Mouse (Mus musculus): ENCODE measurements at regions not wholly inside any gene's neighbourhood (a gene's known extent, or its start where the extent isn't known, plus 50 kb on each side); places are given as distances from the start of the nearest gene placed in this dataset.

DNA sequence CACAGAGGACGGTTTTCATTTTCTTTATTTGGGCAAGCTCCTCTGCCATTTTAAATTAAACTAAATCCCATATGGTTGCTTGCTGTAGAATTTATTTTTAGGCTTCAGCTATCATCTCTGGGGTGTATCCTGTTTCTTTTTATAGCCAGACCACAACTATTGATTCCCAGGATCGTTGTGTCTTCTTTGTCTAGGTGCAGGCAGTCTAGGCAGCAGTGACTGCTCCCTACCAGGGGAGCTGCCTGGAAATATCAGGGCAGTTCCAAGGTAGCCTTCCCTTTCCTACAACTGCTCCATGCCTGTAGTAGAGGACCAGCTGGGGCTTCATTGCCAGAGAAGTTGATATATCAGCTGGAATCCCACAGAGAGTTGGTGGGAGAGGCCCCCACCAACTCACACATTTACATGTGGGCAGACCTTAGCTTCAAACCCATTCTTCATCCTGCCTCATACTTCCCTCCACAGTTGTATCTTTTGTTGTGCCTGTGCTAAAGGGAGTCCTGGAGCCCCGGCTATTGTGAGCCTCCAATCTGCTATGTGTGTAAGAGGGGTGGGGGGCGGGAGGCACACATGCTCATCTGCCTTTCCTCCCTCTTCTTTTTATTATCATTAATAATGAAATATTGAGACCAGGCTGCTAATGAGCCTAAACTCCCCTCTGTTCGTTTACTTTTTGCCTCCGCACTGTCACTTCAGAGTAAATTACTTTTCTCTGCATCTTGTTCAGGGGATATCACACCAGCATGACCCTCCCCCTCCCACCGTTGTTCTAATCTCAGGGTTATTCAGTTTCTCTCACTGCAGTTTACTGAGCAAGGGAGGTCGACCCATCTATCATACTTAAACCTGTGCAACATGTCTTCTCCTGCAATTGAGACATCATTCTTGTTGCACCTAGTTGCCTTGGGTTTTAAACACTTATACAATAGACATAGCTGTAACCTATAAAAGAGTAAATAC lies 576.3 kb upstream of the Plxna2 start:
- peak; percentile 21 for DNase-seq (ENCODE audit: low spot score)

DNA sequence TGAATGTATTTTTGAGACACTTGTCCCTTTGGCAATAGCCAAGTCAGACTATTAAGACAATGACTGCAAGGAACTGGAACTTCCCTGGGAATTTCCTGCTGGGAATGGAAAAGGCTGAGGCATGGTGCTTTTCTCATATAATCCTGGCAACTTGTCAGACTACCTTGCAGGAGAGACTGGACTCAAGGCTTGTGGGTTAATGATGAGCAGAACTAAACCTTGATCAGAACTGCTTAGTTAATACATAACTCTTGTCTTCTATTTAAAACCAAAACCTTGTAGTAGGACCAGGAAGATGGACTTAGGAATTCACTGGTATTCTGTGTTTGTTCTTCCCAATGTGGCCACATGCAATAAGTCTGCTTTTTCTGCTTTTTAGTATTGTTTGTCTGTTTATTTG lies 579.3 kb upstream of the Plxna2 start:
- no peak for DNase-seq (ENCODE audit: low spot score)

DNA sequence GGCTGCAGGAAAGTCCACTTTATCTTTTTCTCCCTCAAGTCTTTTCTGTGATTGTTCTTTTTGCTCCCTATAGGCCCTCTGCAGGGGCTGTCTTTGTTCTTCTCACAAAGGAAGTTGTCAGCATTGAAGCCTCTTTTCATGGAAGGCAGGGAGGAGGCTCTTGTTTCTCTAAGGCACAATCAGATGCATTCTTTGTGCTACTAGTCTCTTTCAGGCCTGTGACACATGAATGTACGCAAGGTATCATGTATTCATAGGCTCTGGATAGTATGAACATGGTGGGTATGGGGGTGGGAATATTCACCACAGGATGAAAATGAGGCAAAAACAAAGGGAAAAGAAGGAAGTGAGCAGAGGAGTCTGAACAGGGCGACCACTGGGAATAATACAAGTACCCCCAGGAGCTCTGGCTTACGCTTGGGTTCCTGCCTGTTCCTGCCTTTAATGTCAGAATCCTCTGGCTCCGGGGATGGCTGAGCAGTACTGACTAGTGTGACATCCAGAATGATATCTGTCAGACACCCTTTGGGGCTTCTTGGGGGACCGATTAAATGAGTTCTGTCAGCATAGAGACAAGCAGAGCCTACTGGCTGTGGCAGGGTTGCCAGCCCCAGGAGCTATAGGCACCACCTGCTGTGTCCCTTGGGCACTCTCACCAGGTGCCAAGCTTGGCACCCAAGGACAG lies 583.7 kb upstream of the Plxna2 start:
- peak; percentile 62 for DNase-seq (ENCODE audit: low spot score)

DNA sequence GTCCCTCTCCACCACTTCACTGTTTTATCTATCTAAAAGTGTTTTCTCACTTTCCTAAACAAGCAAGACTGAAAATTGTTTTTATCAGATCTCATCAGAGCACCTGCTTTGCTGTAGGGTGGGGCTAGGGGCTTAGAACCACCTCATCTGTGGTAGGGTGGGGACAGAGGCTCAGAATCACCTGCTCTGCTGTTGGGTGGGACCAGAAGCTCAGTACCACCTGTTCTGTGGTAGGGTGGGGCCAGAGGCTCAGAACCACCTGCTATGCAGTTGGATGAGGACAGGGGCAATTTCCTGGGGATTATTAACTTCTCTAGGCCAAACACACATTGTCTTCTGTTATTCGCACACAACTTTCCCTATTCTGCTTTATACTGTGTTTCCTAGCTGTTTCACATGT lies 585.4 kb upstream of the Plxna2 start:
- DNase-seq (ENCODE audit: low spot score), result no peak

DNA sequence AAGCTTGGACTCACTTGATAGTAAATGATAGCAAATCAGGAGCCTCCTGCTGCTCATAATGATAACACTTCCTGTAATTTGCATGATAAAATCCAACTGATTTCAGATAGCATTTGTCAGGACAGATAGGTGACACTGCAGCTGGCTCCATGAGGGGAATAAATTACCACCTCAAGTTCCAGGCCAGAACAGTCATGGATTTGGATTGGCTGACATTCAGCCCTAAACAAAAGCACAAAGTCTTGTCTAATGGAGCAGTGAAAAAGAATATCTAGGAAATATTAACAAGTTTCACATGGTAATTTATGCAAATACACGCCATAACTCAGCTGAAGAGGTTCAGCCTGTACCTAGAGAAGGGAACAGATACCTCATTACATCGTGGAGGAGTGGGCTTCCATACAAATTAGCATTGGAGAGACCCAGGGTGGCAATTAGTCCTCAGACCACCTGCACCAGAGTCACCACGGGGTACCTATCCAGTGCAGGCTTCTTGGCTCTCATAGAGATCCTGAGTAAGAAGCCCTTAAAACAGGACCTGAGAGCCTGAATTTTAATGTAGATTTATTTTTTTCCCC lies 587.3 kb upstream of the Plxna2 start:
- DNase-seq (ENCODE audit: low spot score), result no peak

DNA sequence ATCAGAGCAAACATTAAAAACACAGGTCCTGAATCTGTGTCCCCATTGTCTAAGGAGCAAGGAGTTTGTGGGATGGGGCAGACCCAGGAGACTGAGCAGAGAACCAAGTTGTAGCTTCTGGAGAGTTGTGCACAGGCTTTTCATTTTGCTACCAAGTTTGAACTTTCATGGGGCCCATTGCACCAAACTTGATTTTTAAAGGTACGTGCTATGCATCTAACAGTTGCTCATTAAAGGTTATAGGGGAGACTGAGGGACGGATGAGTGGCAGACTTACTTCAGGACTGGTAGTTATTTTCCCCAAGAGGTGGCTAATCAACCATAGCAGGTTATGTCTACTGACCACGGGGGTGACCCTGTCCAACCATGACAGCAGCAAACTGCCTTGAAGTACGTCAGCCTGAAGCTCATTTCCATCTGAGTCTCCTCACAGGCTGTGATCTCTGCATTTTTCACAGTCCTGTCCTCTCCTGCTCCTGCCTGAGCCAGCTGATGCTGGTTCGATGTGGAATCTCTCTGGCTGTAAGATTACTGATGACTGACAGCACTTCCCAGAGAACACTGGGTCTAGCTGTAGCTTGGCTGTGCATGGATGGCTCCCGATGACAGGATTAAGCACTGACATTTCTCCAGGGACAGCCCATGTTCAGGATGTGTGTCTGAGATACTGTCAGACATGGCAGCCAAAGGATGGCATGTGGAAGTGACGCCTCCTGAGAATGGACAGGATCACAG lies 590.9 kb upstream of the Plxna2 start:
- DNase-seq (ENCODE audit: low spot score), result peak; percentile 5

DNA sequence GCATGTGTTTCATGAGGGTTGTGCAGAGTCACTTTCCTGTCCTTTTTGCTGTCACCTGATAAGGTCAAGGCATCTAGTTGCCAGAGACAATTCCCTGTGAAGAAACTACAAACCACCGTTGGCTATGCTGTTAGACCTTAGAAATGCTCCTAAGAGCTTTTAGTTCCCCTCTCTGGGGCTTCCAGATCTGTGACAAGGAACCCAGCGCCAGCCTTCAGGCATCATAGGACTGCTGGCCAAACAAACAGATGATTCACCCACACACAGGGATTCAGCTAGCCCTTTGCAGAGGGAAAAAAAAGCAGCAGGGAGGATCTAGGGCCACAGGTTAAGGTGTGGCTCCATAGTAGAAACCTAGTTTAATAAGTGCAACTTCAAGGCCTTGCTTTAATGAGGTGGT lies 591.8 kb upstream of the Plxna2 start:
- DNase-seq (ENCODE audit: low spot score), result no peak

DNA sequence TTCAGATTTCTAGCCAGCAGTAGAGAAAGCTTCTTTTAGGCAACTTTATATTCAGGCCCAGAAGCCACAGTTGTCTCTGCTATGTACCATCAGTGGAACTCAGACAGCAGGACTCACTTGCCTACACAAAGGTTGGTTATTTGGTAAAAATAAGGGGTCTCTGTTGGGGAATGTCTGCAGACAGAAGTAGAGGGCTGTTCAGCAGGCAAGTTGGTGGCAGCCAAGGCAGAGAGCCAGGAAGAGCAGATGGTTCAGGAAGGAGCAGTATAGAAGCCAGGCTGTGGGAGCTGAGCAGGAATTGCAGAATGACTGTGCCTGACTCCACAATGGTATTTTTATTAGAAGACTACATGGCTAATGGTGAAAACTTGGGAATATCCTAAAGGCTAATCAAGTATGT lies 598.7 kb upstream of the Plxna2 start:
- no peak for DNase-seq (ENCODE audit: low spot score)

DNA sequence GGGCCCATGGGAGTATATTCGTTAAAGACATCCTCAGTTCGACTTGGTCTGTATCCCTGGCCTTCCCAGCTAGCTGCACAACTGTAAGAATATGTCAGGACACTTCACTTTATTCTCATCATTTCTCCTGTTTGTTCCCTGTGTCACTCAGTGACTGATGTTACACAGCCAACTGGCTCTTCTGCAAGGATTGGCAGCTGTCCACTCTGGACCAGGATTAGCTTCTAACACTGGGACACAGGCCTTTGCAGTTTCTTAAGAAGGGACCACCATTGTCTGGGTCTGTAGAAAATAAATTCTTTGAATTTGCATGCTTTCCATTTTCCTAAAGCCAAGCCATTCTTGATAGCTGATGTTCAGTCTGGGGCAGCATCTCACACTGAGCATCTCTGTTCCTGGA lies 622.1 kb upstream of the Camk1g start:
- DNase-seq (ENCODE audit: low spot score), result no peak

DNA sequence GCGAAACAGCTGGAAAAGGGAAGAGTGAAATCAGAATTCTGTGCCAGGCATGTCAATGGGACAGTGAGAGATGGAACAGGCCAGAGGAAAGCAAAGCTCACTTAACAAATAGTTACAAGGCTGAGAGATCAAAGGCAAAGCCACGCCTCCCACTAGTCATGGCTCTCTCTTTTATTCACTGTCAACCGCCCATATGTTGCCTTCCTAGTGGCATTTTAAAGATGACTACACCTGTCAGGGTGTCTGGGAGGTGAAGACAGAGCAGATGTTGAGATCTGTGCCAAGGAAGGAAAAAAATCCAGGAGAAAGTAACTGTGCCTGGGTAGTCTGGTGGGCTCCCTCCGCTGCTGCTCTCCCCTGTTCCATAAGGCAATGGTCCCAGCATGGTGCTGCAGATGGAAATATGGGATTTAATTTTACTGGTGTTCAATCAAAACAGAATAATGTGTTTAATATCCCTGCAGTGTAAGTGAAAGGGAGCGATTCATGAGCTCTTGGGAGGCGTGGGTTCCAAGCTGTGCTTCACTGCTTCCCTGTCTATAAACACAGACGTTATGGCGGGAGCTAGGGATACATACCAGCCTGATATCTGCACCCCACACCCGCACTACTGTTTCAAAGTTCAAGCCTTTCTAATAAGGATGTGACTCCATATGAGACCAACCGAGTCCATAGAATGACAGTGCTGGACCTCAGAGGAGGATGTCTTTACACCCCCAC lies 620.0 kb upstream of the Camk1g start:
- DNase-seq (ENCODE audit: low spot score), result peak; percentile 53

DNA sequence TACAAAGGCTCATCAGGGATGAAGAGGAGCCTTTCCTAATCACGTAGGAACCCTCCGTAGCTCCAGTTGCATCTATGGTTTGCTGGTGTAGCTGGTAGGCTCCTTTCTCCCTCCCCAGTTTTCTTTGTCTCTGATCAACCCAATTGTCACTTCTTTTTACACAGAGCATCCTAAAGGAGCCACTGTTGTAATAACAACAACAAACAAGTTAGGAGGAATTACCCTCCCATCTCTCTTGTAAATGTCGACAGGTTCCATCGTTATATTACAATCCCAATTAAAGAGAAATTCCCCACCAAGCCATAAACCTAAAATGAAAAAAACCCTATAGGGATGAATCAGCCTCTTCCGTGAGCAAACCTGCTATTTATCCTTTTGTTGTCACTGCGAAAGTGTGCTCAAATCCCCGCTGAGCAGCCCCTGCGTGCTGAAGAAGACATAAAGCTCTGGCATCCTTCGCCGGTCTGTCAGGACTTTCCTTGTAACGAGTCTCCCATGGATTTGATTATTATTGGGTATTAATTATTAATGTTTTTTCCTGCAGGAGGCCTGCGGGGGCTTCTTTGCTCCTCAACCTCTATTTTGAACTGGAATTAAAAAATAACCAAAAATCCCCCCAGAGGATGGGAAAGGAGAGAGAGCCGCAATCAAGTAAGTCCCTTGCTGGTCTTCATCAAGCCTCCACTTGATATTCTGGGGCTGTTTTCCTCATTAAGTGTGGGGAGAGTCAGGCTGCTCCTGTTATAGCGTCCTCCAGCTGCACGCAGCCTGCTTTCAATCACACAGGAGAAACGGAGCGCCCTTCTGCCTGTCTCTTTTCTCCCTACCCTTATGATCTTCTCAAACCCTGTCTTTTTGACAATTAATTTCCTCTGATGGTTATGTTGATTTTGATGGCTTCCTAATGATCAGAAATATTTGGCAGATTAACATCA lies 619.1 kb upstream of the Camk1g start:
- DNase-seq (ENCODE audit: low spot score), result peak; percentile 48

DNA sequence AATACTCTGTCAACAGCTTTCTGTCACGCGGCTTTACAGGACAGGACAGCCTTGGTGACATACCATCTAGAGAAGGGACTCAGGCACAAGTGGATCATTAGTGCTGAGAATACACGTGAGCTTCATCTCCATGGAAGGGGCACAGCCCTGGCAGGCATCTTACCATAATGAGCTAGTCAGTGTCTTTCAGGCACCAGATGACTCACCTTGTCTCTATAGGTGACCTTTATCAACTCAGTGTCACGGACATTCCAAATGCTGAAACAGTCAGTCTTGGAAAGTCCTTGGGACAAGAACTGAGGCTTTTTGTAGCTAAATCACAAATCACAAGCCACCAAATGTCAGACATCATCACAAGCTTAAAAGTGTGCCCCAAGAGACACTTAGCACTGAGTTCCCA lies 610.5 kb upstream of the Camk1g start:
- no peak for DNase-seq (ENCODE audit: low spot score)

DNA sequence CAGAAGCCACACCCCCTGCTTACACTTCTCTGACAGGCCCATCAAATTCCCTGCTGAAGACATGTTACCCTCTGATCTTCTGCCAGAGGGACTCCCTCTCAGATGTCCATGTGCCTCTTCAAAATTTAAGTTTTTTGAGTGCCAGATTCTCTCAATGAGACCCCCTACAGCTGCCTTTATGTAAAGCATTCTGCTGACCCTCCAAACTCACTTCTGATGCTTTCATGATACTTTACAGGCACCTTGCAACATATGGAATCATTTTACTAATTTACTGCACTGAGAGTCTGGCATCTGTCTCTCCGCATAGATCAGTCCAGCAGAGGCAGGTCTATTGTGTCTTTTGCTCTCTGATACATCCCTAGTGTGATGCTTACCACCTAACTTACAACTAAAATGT lies 601.4 kb upstream of the Camk1g start:
- peak; percentile 46 for DNase-seq (ENCODE audit: low spot score)

DNA sequence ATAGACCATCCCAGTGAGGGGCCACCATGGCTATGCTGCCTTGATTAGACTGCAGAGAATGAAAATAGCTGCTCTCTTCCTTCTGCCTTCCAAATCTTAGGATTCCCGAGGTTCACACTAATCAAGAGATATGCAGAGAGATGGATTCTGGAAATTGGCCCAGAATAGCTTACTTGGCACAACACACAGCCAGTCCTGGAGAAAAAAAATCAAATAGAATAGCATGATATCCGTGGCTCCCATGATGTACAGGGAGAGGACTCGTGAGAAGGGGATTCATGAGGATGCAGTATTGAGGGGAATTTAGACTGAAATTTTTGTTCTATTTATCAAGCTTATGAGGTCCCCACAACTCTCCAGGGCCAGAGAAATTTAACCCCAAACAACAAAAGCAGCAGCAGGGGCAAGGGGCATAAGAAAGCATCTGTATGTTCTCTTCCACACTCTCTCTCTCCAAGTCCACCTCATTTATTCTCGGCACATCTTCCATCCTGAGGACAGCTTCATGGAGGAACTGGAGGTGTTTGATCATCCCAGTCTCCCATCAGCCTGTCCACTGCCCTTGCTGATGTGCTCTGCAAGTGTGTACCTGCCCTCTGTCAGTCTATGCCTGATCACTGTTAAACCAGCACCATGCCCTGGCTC lies 599.3 kb upstream of the Camk1g start:
- no peak for DNase-seq (ENCODE audit: low spot score)

DNA sequence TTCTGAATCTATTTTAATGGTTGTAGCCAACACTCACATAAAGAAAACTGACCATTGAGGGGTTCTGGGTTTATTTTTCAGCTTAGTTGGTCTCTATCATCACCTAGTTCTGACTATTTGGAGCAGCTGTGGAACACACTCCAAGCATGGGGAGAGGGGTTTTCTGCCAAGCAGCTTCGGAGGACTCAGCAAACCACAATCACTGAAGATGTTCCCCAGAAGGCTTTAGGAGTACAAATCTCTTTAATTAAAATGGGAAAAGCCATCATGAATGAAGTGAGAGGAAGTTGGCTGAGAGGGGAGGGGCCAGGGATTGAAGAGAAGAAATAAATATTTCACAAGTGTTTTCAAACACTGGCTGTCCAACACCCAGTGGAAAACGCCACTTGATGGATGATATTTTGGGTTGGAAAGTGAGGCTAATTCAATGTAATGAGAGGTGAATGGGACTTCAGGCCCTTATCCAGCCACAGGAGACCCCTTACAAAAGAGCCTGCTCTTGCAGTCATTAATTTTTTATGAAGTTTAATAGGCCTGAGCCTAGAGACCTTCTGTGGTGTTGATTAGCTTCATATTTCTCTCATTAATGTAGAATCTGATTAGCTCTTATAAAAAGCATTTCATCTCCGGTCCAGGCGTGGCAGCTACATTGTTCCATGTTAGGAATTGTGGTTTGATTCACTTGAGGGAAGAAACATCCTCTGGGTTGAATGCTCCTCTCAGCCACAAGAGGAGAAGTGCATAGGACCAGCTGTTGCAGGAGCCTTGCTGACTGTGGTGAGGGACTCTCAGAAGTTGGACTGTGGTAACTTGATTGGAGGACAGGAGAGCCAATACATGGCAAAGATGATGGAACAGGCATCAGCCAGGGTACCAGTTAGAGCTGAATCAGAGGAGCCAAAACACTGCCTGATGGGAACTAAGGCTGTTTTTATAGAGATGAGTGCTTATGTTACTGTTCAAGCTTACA lies 598.1 kb upstream of the Camk1g start:
- no peak for DNase-seq (ENCODE audit: low spot score)

DNA sequence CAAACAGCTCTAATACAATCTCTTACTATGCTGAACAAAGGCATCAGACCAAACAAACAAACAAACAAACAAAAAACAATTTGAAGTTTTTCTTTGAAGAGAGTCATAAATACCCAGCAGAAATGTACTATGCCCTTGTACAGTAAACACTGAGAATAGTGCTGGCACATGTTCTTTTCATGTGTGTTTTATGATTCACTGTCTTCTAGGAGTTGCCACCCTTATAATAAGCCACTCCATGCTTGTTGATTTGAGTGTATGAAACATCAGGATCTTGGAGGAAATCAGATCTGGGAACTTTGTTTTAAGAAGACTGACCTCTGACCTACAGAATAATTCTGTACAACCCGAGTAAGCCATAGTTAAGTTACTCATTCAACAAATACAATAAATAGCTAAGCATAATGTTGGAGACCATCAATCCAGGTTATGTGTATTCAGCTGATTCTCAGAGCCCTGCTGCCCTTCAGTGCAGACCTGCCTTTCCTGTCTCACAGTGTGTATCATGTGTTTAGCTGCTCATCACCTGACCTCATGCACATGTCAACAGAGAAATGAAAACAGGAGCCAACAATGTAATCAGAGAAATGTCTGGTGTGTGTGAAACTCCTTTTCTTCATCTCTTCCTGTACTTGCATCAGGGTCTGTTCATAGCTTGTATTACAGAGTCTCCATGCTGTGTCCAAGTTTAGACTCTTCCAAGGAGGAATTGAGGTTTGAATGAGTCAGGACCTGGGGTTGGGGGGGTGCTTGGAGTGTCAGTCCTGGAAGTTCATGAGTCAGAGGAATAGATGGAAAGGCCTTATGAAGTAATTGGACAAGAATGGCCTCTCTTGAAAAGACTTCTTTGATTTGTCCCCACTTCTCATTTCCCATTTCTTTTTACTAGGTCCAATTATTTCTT lies 596.8 kb upstream of the Camk1g start:
- no peak for DNase-seq (ENCODE audit: low spot score)

DNA sequence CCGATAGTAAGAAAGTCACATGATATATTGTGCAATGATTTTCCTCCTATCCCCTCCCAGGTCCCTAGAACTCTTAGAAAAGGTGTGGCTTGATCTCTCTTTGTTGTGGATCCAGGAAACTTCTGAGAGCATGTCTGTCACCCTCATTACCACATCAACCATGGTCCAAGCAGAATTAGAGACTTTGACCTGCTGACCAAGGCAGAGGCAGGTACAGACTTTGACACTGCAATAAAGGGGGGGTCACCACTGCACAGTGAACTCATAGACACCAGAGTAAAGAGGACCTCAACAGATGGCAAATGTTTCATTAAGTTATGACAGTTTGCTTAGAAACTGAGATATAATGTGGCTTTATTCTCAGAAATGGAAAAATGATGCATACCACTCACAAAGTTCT lies 595.2 kb upstream of the Camk1g start:
- DNase-seq (ENCODE audit: low spot score), result no peak

DNA sequence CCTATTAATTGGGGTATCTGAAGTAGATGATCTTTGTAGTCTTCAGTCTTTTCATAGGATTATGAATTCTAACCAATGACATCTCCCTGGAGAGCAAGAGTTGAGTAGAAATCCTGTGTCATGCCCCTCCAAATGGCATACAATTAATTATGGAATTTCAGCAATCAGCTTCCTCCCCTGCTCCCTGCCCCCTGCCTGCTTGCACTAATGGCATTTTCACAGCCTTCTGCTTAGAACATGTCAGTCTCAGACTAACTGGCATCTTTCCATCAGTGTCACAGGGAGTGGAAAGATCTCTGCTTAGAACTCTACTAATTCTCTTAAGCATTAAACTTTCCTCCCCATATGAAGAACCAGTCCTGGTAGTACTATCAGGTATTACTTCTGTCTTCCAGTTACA lies 581.8 kb upstream of the Camk1g start:
- DNase-seq (ENCODE audit: low spot score), result no peak
